In the genomic region with DNA sequence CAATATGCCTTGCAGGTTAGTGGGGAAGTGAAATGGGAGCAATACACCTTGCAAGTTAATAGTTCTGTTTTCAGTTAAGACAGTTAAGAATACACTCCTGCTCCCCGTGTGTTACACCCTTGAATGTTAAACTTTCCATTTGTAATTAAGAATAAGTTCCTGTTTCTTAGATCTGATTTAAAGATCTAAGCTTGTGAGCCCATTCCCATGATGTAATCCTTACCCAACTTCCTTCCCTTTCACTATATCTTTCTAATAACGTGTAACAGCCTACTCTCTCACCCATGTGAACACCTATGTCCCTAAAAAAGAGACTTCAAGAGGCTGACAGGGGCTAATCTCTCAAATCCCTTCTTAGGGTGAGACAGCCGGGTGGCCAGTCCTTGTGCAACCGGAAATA, we compare ENCODE assay signal across 24 mouse cellular contexts. TPM values are rescaled to one million over a fixed set of nuclear protein-coding genes. Genes with fewer than 3 reads are reported as not detected.
DNase-seq lines count a peak whose midpoint lies in the region; ATAC-seq lines count a peak whose summit lies in the region.
"Had no signal": no experiment of that assay in that cellular context is flagged by ENCODE, and none has a peak within 500 bp of the region (broad histone marks: within the 10 kb centered on the region; RNA-seq: fewer than 3 reads in every experiment).

No protein-coding gene starts in this region.

- WGBS in heart, embryonic 10.5 days = 68% methylated on average over 4 of the region's 4 CpGs

- H3K36me3 ChIP-seq in heart, embryonic 10.5 days = no peaks in the 10 kb centered on the region
- H3K36me3 ChIP-seq: embryonic facial prominence, embryonic 13.5 days; embryonic facial prominence, embryonic 15.5 days; forebrain, embryonic 10.5 days; forebrain, embryonic 12.5 days had no signal

- peak; percentile 71 for ATAC-seq in common myeloid progenitor, adult 5-6 weeks (replicated peaks; ENCODE audit: low read depth, poor library complexity, severe bottlenecking)
- ATAC-seq in megakaryocyte, adult 5-6 weeks (ENCODE audit: poor library complexity, severe bottlenecking) = peak; percentile 73
- ATAC-seq: activated CD4-positive, CD25-positive, alpha-beta regulatory T cell, adult 4 months; forebrain, embryonic 14.5 days; forebrain, embryonic 16.5 days; Patski had no signal

- H3K27me3 ChIP-seq in heart, embryonic 10.5 days (ENCODE audit: insufficient read depth, poor library complexity, severe bottlenecking) = no peaks in the 10 kb centered on the region
- H3K27me3 ChIP-seq: embryonic facial prominence, embryonic 13.5 days; embryonic facial prominence, embryonic 15.5 days; forebrain, embryonic 12.5 days; Patski had no signal

- no peak overlapping the region for H3K27ac ChIP-seq in heart, embryonic 10.5 days
- H3K27ac ChIP-seq: embryonic facial prominence, embryonic 13.5 days; embryonic facial prominence, embryonic 15.5 days; forebrain, embryonic 10.5 days; forebrain, embryonic 12.5 days had no signal

- H3K4me1 ChIP-seq in heart, embryonic 10.5 days = no peaks in the 10 kb centered on the region
- H3K4me1 ChIP-seq: embryonic facial prominence, embryonic 13.5 days; embryonic facial prominence, embryonic 15.5 days; forebrain, embryonic 10.5 days; forebrain, embryonic 12.5 days had no signal

- H3K4me3 ChIP-seq in heart, embryonic 10.5 days = no peak overlapping the region
- H3K4me3 ChIP-seq: embryonic facial prominence, embryonic 13.5 days; embryonic facial prominence, embryonic 15.5 days; erythroblast, embryonic 14.5 days; forebrain, embryonic 10.5 days; forebrain, embryonic 12.5 days had no signal

- peak; percentile 57 for DNase-seq in 416B (ENCODE audit: low read depth)
- DNase-seq in cerebellum, postnatal 4 days (ENCODE audit: low spot score in 2 of 2) = no peak
- DNase-seq in left cerebral cortex, adult 8-10 months (ENCODE audit: low spot score in 2 of 2) = no peak
- no peak for DNase-seq in heart, embryonic 10.5 days (ENCODE audit: low spot score)
- DNase-seq: adrenal gland, adult 8-10 months; adrenal gland, postnatal 14 days; adrenal gland, postnatal 36 days; cerebellum, adult 18-20 months; cerebellum, adult 8-10 months; cerebellum, adult 9-11 months; cerebellum, postnatal 14 days; cerebellum, postnatal 36 days; embryo, embryonic 11 days had no signal

- H3K9me3 ChIP-seq in heart, embryonic 10.5 days = 0 out of 2 replicates have a peak, but pooled peaks cover 2% of the 10 kb centered on the region
- H3K9me3 ChIP-seq: embryonic facial prominence, embryonic 15.5 days had no signal

RNA-seq across cellular contexts. Expression of gene Mterf1b, which starts 5.4 kb away (rescaled TPM):
- total RNA-seq in common myeloid progenitor, adult 5-6 weeks (2017) = 0.34 and 5.2 TPM in 2 replicates
- total RNA-seq in megakaryocyte, adult 5-6 weeks (2015) = 1.4 and 5.0 TPM in 2 replicates
- total RNA-seq in megakaryocyte, adult 5-6 weeks (2017) = 0.98 and 2.8 TPM in 2 replicates
- total RNA-seq in left cerebral cortex, adult 8-10 months (2022) = 1 to 10 TPM; 4.8 to 6.3 (median 5.8) TPM
- 2.2 and 3.1 TPM in 2 replicates for polyA plus RNA-seq in heart, embryonic 10.5 days (2016; fragmentation: Nextera tagmentation; extraction: Ambion mirVana)
